Mouse (Mus musculus) kidney, embryonic 15.5 days (tissue): ENCODE data around the gene Olfr1274-ps. TPM values are rescaled to one million over a fixed set of nuclear protein-coding genes. Genes with fewer than 3 reads are reported as not detected.
"Not testable (repeated sequence)": the region's sequence is repeated elsewhere in the genome, so short reads cannot be mapped to it uniquely, and the experiment has no call there.

Experiments
- ATAC-seq: fragments of 200-750 bp; cut with Nextera tagmentation; replicated peaks from 2 replicates; pipeline ENCODE4 v1.8.0; 2017; ENCODE audit warnings: moderate TSS enrichment; ENCODE audit not compliant: low FRiP score
- H3K27ac ChIP-seq: fragments of 300-500 bp; sonication (generic); 2 replicates; pipeline ENCODE4 v1.5.1; 2015; ENCODE audit warnings: mild to moderate bottlenecking, inconsistent platforms
- H3K27me3 ChIP-seq: fragments of 300-500 bp; sonication (generic); 2 replicates; pipeline ENCODE4 v1.6.1; 2015; ENCODE audit warnings: inconsistent platforms
- H3K36me3 ChIP-seq: fragments of 300-500 bp; sonication (generic); 2 replicates; pipeline ENCODE4 v1.6.1; 2015; ENCODE audit warnings: inconsistent platforms
- H3K4me1 ChIP-seq: fragments of 300-500 bp; sonication (generic); 2 replicates; pipeline ENCODE4 v1.6.1; 2015; ENCODE audit warnings: inconsistent platforms
- H3K4me2 ChIP-seq: fragments of 300-500 bp; sonication (generic); 2 replicates; pipeline ENCODE4 v1.6.1; 2015; ENCODE audit warnings: moderate library complexity, mild to moderate bottlenecking, inconsistent platforms
- H3K4me3 ChIP-seq: fragments of 300-500 bp; sonication (generic); replicated peaks from 2 replicates; pipeline ENCODE4 v1.5.1; 2015; ENCODE audit warnings: mild to moderate bottlenecking, inconsistent platforms
- H3K9ac ChIP-seq: fragments of 300-500 bp; sonication (generic); 2 replicates; pipeline ENCODE4 v1.6.1; 2015; ENCODE audit warnings: mild to moderate bottlenecking, inconsistent platforms
- H3K9me3 ChIP-seq: fragments of 300-500 bp; sonication (generic); replicated peaks from 2 replicates; pipeline ENCODE4 v1.6.1; 2016; ENCODE audit warnings: inconsistent platforms
- WGBS: fragments of 180-500 bp; shearing (Covaris S2); methylation state at CpG from one replicate; pipeline ENCODE4 v1.1.7; 2015; ENCODE audit warnings: mixed read lengths; 5-methylcytosine and 5-hydroxymethylcytosine counted together
- polyA plus RNA-seq: library from polyadenylated mRNA; unstranded; fragments of >200 nt; fragmentation: Nextera tagmentation; extraction: Ambion mirVana; gene quantifications from 2 replicates; pipeline ENCODE4 v1.2.1, GENCODE M21; 2015

Olfr1274-ps gene
- not detected in 2 replicates for polyA plus RNA-seq

DNA sequence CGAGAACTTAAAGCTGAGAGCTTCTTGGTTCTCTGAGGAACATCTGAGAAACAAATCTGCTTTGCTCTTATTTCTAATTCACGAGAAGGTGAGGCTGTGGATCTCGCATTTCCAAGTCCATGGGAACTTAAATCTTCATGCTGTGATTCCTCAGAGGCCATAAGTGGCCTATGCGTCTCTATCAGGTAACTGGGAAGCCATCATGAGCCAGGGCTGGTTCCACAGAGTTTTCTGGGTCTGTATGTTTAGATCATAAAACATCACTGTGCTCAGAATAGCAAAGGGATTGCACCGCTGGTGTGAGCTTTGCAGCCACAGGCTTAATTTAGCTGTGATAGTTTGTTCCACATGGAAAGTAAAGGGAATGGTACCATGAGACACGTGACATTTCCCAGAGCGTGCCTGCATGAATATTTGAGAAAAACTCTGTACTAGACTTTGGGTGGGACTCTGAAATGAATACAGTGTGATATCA lies at the start of gene Olfr1274-ps:
Gene Olfr1274-ps, plus strand, starts transcription at position 51 of the 475 bp plus-strand sequence.
- H3K4me3 ChIP-seq, H3K27me3 ChIP-seq, H3K4me1 ChIP-seq, H3K27ac ChIP-seq, H3K9ac ChIP-seq, H3K4me2 ChIP-seq, H3K9me3 ChIP-seq, ATAC-seq, H3K36me3 ChIP-seq: not testable (repeated sequence)
- WGBS = 82% methylated on average over 5 of the region's 7 CpGs

DNA sequence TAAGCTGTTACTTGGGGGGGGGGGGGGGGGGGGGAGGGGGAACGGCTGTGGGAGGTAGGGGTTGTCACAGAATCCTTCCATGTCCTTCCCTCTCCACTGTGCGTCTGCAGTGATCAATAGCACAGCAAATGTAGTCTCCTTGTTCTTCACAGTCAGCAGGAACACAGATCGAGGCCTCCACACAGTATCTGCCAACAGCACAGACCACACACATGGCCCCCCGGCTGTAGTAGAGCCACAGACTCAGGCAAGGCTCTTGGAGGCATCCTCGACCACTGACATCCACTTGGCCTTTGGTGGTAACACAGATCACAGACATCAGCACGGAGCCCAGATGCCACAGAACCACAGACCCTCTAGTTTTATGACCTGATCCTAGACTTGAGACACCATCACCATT lies 47.4 kb upstream of the Olfr1274-ps start:
- H3K9ac ChIP-seq, H3K36me3 ChIP-seq, H3K27me3 ChIP-seq, ATAC-seq, H3K4me2 ChIP-seq, H3K4me3 ChIP-seq, H3K4me1 ChIP-seq, H3K27ac ChIP-seq, H3K9me3 ChIP-seq: not testable (repeated sequence)
- no CpG with 5 or more reads among the region's 6 CpGs for WGBS

DNA sequence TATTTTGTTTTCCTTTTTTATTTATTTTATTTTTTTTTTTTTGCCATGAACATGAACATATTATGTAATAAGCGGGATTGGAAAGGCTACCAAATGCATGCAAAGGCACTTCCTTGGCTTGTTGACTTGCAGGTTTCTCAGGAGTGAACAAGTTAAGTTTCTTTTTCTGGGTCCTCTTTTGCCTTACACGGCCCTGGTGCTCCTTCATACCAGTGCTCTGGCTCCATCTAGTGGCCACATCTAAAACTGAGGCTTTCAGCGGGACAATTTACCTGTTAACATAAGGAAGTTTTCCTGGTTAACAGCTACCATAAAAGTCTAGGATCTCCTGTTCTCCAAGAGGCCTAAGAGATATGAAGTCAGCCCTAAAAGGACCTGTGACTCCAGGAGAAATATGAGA lies 46.9 kb upstream of the Olfr1274-ps start:
- not testable (repeated sequence) for H3K27ac ChIP-seq, H3K27me3 ChIP-seq, H3K9me3 ChIP-seq, H3K36me3 ChIP-seq, H3K4me3 ChIP-seq, H3K9ac ChIP-seq, H3K4me2 ChIP-seq, H3K4me1 ChIP-seq
- 0 out of 2 replicates have a peak, but pooled peaks have one; percentile 46 for ATAC-seq
- WGBS = no CpG with 5 or more reads among the region's 3 CpGs

DNA sequence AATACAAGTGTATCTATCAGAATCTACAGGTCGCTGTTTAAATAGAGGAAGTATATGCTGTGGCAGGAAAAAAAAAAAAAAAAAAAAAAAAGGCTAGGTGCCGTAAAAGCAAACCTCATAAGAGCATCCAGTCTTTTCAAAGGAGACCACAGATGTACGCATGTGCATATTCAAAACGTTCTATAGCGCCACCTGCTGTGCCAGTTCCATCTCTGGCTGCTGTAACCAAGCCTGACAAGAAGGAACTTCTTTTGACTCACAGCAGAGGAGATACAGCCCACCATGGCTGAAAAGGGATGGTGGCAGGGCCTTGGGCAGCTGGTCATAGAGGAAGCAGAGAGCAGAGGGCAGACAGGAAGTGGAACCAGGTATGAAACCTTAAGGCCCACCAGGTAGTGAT lies 39.3 kb upstream of the Olfr1274-ps start:
- not testable (repeated sequence) for H3K27me3 ChIP-seq, H3K36me3 ChIP-seq, H3K9me3 ChIP-seq, H3K4me1 ChIP-seq, H3K9ac ChIP-seq, H3K4me2 ChIP-seq, ATAC-seq, H3K27ac ChIP-seq, H3K4me3 ChIP-seq
- WGBS = no CpG with 5 or more reads among the region's 5 CpGs

DNA sequence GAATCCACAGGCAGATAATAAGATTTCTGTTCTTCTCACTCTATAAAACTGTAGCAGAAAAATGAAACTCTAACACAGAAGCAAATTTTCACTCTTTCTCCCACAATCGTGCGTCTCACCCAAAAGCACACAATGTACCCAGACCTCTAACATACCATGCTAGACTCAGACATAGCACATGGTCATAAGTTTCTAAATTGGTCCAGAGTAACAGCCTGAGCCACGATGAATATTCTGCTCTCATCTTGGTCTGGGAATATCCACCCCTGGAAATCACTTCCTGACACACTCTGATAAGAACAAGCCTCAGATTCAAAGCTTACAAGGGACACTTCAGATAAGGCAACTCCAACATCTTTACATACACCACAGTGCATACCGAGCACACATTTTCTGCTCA lies 38.3 kb upstream of the Olfr1274-ps start:
- ATAC-seq, H3K4me3 ChIP-seq, H3K36me3 ChIP-seq, H3K4me1 ChIP-seq, H3K9me3 ChIP-seq, H3K4me2 ChIP-seq, H3K27me3 ChIP-seq, H3K9ac ChIP-seq, H3K27ac ChIP-seq: not testable (repeated sequence)
- WGBS = no CpG with 5 or more reads among the region's 4 CpGs

DNA sequence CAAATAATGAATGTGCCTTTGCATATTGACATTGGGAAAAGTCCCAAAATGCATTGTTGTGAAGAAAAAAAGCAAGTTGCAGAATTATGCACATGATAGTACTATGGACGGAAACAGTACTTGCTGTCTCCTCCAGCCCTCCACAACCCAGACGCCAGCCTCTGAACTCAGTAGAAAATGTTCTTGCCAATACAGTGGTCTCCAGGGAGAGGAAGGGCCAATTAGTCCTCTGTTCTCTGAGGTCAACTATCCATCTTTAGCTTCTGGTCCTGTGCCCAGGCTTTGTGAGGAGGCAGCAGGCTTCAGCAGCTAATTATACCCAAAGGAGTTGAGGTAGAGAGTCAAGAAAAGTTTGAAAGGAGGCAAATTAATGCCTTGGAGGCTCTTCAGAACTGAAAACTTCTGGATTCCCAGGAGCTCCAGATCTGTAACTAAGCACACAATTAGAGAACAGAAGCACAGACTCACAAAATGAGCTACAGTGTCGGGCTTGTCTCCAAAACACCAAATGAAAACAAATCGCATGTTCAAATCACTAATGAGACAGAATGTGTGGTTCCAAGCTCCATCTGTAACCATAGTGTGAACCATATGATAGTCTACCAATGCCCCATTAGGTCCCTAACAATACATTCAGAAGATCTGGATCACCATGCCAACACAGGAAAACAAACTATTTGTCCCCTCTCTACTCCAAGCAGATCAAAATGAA lies 15.8 kb downstream of the Olfr1274-ps start:
- not testable (repeated sequence) for H3K4me1 ChIP-seq, H3K4me2 ChIP-seq, H3K36me3 ChIP-seq, ATAC-seq, H3K4me3 ChIP-seq, H3K27ac ChIP-seq, H3K9me3 ChIP-seq, H3K27me3 ChIP-seq, H3K9ac ChIP-seq
- WGBS = 75% methylated on average over 4 of the region's 4 CpGs

DNA sequence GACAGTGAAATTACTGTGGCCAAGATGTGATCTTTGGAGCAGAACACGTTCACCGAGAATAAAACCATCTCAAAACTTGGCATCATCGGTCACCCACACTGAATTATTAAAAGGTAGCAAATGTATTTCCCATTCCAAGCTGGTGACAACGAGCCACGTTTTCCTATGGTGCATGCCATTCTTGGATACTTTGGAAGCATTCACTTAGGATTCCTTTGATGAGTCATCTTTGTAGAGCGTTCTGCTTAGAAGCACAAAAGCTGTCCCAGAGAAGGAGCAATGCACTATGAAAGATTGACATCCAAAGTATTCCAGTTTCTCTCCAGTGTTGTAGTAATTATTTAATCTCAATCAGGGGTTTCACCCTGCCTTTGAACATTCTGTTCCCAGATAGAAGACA lies 23.8 kb downstream of the Olfr1274-ps start:
- not testable (repeated sequence) for H3K9ac ChIP-seq, H3K4me2 ChIP-seq, H3K27ac ChIP-seq, H3K4me1 ChIP-seq, ATAC-seq, H3K36me3 ChIP-seq, H3K9me3 ChIP-seq, H3K27me3 ChIP-seq, H3K4me3 ChIP-seq
- 84% methylated on average over 6 of the region's 6 CpGs for WGBS

DNA sequence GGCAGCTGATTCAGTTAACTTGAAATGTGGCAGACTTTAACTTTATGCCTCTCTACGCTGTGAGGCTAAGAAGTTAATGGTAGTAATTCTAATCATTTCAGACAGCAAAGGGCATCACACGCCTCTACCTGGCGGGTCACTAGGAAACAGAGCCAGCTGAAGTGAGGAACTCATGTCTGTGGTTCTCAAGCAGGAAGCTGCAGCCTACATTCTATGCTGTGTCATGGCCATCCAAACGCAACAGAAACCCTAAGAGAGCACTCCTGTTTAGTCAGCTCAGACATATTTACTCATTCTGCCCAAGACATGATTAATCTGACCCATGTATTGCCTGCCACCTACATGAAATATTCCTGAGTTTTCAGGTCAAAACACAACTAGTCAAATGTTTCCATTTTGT lies 26.5 kb downstream of the Olfr1274-ps start:
- not testable (repeated sequence) for H3K27ac ChIP-seq, ATAC-seq, H3K4me3 ChIP-seq, H3K27me3 ChIP-seq, H3K4me1 ChIP-seq, H3K4me2 ChIP-seq, H3K9me3 ChIP-seq, H3K36me3 ChIP-seq, H3K9ac ChIP-seq
- WGBS = no CpG with 5 or more reads among the region's 4 CpGs

DNA sequence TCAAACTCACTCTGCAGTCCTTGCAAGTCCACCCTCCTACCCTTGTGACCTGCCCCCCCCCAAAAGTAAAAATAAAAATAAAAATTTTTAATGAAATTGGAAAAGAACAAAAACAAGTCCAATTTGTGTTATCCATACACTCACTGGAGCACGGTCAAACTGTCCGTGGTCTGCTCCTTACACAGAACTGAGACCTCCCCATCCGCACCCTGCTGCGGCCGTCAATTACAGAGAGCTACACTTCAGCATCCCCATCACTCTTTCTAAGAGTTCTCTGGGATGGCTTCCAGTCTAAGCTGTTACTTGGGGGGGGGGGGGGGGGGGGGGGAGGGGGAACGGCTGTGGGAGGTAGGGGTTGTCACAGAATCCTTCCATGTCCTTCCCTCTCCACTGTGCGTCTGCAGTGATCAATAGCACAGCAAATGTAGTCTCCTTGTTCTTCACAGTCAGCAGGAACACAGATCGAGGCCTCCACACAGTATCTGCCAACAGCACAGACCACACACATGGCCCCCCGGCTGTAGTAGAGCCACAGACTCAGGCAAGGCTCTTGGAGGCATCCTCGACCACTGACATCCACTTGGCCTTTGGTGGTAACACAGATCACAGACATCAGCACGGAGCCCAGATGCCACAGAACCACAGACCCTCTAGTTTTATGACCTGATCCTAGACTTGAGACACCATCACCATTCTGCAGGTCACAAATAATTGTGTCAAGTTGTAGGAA lies 30.7 kb downstream of the Olfr1274-ps start:
- not testable (repeated sequence) for H3K9ac ChIP-seq, H3K27me3 ChIP-seq, H3K4me3 ChIP-seq, H3K4me1 ChIP-seq, H3K36me3 ChIP-seq, H3K4me2 ChIP-seq, H3K27ac ChIP-seq, ATAC-seq, H3K9me3 ChIP-seq
- WGBS = 88% methylated on average over 1 of the region's 11 CpGs

DNA sequence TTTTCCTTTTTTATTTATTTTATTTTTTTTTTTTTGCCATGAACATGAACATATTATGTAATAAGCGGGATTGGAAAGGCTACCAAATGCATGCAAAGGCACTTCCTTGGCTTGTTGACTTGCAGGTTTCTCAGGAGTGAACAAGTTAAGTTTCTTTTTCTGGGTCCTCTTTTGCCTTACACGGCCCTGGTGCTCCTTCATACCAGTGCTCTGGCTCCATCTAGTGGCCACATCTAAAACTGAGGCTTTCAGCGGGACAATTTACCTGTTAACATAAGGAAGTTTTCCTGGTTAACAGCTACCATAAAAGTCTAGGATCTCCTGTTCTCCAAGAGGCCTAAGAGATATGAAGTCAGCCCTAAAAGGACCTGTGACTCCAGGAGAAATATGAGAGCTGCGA lies 31.3 kb downstream of the Olfr1274-ps start:
- WGBS = no CpG with 5 or more reads among the region's 4 CpGs
- ATAC-seq = not testable (repeated sequence)

DNA sequence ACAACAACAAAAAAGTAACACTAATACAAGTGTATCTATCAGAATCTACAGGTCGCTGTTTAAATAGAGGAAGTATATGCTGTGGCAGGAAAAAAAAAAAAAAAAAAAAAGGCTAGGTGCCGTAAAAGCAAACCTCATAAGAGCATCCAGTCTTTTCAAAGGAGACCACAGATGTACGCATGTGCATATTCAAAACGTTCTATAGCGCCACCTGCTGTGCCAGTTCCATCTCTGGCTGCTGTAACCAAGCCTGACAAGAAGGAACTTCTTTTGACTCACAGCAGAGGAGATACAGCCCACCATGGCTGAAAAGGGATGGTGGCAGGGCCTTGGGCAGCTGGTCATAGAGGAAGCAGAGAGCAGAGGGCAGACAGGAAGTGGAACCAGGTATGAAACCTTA lies 39.0 kb downstream of the Olfr1274-ps start:
- not testable (repeated sequence) for H3K36me3 ChIP-seq, H3K4me2 ChIP-seq, H3K4me3 ChIP-seq, H3K27ac ChIP-seq, ATAC-seq, H3K9ac ChIP-seq, H3K9me3 ChIP-seq, H3K4me1 ChIP-seq, H3K27me3 ChIP-seq
- 91% methylated on average over 1 of the region's 5 CpGs for WGBS

More for the DNA sequence above, 31.3 kb downstream of the Olfr1274-ps start:
- H3K9ac ChIP-seq, H3K4me3 ChIP-seq, H3K36me3 ChIP-seq, H3K27me3 ChIP-seq, H3K9me3 ChIP-seq, H3K4me2 ChIP-seq, H3K27ac ChIP-seq, H3K4me1 ChIP-seq: not testable (repeated sequence)

DNA sequence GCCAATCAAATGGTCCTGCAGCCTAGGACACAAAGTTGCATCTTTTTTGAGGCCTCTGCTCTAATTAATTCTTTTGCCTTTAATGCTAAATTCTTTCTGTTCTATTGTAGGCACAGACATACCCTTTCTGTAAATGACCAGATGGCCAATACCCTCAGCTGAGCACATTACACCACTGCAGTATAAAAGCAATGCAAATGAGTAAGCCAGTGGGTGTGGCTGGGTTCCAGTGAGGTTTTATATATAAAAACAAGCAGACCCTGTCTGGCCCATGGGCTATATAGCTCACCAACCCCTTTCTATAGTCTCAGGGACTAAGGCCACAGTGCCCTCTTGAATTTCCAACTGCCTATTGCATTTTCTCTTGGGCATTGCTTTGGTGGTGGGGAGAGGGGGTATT lies 41.7 kb downstream of the Olfr1274-ps start:
- H3K9ac ChIP-seq, H3K27me3 ChIP-seq, ATAC-seq, H3K4me3 ChIP-seq, H3K36me3 ChIP-seq, H3K9me3 ChIP-seq, H3K4me1 ChIP-seq, H3K27ac ChIP-seq, H3K4me2 ChIP-seq: not testable (repeated sequence)
